Mouse (Mus musculus): Measurements from ENCODE around the gene Fubp1. TPM values are rescaled to one million over a fixed set of nuclear protein-coding genes. Genes with fewer than 3 reads are reported as not detected.
"Not testable (repeated sequence)": the region's sequence is repeated elsewhere in the genome, so short reads cannot be mapped to it uniquely, and the experiment has no call there.

Gene Fubp1
- polyA plus RNA-seq, 1 experiment from 2014 or later, result 143 TPM

DNA sequence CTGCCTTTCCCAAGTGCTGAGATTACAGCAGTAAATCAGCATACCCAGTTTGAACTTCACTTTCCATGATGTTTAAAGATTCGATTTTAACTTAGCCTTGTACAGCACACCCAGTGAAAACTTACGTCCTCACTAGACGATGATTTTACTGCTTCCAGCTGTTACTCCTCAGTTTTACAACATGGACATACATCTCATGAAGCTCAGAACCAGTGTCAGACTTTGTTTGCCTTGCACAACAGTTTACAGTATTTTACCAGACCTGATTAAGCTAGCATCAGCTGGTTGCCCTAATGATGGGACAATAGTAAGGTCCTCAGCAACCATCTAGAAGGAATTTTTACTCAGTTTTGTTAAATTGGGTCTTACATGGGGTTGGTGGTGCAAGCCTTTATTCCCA is 30.9 kb downstream of the Fubp1 start:
- peaks cover 33% of the 10 kb centered on the region for H3K36me3 ChIP-seq
- H3K4me2 ChIP-seq, result no peak overlapping the region
- no peaks in the 10 kb centered on the region for H3K4me1 ChIP-seq
- H3K9ac ChIP-seq, result no peak overlapping the region
- H3K4me3 ChIP-seq, result no peak overlapping the region
- no peaks in the 10 kb centered on the region for H3K27me3 ChIP-seq (replicated peaks)
- H3K27ac ChIP-seq, result no peak overlapping the region
- 81% methylated on average over 3 of the region's 3 CpGs for WGBS (ENCODE audit: insufficient replicate concordance)
- no peak for ATAC-seq
- no peaks in the 10 kb centered on the region; the same call in 1 of the 2 replicates for H3K9me3 ChIP-seq (replicated peaks)

DNA sequence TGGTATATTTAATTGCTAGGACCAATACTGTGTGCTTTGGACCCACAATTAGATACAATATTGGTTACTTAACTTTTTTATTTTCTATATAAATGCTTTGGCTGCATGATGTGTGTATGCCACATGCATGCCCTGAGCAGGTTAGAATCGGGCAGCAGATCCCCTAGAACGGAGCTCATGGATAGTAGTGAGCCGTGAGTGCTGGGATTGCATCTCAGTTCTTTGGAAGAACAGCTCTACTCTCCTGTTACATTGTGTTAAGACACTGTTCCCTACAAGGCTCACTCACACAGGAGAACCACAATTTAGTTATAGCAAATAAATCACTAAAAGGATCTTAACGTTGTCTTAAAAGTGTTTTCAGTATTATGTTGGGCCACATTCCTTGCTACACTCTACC is 33.1 kb downstream of the Fubp1 start:
- Histone ChIP-seq H3K4me3 (no peak overlapping the region), H3K4me1 (no peaks in the 10 kb centered on the region), H3K27ac (no peak overlapping the region), H3K4me2 (no peak overlapping the region), H3K36me3 (peaks cover 18% of the 10 kb centered on the region), H3K9ac (no peak overlapping the region), H3K9me3 (replicated peaks) (no peaks in the 10 kb centered on the region; the same call in 1 of the 2 replicates), H3K27me3 (replicated peaks) (no peaks in the 10 kb centered on the region)
- no peak for ATAC-seq
- WGBS (ENCODE audit: insufficient replicate concordance), result 70% methylated on average over 4 of the region's 4 CpGs

DNA sequence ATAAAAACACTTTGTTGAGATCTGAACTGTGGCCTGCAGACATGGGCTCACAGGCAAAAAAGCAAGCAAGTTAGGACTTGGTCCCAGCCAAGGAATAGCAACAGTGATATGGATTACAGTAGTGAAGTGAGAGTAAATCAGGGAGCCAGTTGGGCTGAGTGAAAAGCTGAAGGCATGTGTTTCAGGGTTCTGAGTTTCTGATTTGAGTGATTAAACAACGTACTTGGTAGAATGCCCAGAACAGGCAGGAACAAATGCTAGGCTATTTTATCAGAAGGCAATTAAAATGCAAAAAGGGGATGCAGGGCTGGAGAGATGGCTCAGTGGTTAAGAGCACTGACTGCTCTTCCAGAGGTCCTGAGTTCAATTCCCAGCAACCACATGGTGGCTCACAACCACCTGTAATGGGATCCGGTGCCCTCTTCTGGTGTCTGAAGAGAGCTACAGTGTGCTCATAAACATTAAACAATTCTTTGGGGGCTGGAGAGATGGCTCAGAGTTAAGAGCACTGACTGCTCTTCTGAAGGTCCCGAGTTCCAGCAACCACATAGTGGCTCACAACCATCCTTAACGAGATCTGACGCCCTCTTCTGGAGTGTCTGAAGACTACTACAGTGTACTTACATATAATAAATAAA is 35.2 kb downstream of the Fubp1 start:
- Histone ChIP-seq H3K9me3 (replicated peaks) (no peaks in the 10 kb centered on the region; the same call in 1 of the 2 replicates), H3K27ac (no peak overlapping the region), H3K27me3 (replicated peaks) (no peaks in the 10 kb centered on the region), H3K4me3 (no peak overlapping the region), H3K9ac (no peak overlapping the region), H3K4me2 (no peak overlapping the region), H3K36me3 (peaks cover 3% of the 10 kb centered on the region; the same call in 1 of the 2 replicates), H3K4me1 (no peaks in the 10 kb centered on the region)
- ATAC-seq, result no peak
- WGBS (ENCODE audit: insufficient replicate concordance), result 73% methylated on average over 5 of the region's 5 CpGs

DNA sequence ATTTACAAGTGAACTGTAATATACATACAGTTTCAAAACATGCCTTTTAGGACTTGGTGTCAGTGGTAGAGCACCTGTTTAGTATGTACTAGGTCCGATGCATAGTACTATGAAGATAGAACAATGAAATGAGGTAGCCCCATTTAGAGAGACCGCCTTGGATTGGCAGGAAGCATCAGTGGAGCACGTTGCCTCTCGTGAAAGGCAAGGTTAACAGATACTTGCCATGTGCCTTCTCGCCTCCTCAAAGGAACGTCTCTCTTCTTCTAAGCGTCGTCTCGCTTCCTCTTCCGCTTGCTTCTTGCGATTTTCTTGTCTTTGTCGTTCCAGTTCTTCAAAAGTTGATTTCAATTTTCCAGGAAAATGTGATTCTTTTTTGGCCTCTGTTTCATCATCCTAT is 37.5 kb downstream of the Fubp1 start:
- H3K27ac ChIP-seq, result no peak overlapping the region
- H3K36me3 ChIP-seq, result no peaks in the 10 kb centered on the region
- WGBS (ENCODE audit: insufficient replicate concordance), result 71% methylated on average over 12 of the region's 12 CpGs
- no peak overlapping the region for H3K9ac ChIP-seq
- ATAC-seq, result no peak
- no peaks in the 10 kb centered on the region for H3K4me1 ChIP-seq
- H3K4me2 ChIP-seq, result no peak overlapping the region
- H3K27me3 ChIP-seq (replicated peaks), result no peaks in the 10 kb centered on the region
- no peak overlapping the region for H3K4me3 ChIP-seq
- H3K9me3 ChIP-seq (replicated peaks), result no peaks in the 10 kb centered on the region; the same call in 1 of the 2 replicates

DNA sequence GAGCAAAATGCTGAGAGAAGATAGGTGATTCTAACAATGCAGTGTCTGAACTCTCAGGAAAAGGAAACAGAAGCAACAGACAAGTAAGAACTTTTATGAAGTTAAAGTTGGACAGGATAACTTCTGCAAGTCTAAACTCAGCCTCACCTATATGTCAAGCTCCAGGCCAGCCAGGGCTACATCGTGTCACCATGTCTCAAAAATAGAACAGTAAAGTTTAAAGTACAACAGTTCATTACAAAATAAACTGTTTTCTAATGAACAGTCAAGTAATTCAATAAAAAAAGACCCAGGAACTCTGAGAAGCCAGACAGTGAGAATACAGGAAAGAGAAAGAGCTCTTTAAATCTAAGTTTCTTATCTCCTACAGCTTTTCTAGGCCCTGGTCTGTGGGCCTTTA is 40.3 kb downstream of the Fubp1 start:
- Histone ChIP-seq H3K9ac (no peak overlapping the region), H3K27ac (no peak overlapping the region), H3K4me1 (no peaks in the 10 kb centered on the region), H3K27me3 (replicated peaks) (no peaks in the 10 kb centered on the region), H3K4me3 (no peak overlapping the region), H3K4me2 (no peak overlapping the region), H3K9me3 (replicated peaks) (no peaks in the 10 kb centered on the region; the same call in 1 of the 2 replicates), H3K36me3 (no peaks in the 10 kb centered on the region)
- ATAC-seq, result no peak
- WGBS (ENCODE audit: insufficient replicate concordance), result 73% methylated on average over 1 of the region's 1 CpGs

DNA sequence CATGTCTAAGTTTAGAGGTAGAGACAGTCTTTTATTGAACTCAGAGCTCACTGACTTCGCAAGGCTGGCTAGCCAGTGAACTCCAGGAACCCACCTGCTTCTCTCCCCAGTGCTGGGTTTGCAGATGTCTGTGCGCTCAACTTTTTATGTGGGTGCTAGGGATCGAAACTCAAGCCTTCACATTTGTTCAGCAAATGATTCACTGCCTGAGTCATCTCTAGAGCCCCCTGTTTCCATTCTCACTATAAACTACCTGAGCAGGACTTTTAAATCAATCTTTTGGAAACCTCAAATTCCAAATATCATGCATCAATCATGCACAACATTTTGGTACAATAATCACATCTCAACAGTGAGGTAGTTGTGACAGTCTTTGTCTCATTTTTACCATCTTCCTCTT is 47.3 kb downstream of the Fubp1 start:
- H3K9ac ChIP-seq, result no peak overlapping the region
- peaks cover 21% of the 10 kb centered on the region for H3K27me3 ChIP-seq (replicated peaks)
- WGBS (ENCODE audit: insufficient replicate concordance), result 74% methylated on average over 3 of the region's 3 CpGs
- no peak for ATAC-seq
- no peaks in the 10 kb centered on the region for H3K9me3 ChIP-seq (replicated peaks)
- no peak overlapping the region for H3K27ac ChIP-seq
- no peak overlapping the region for H3K4me3 ChIP-seq
- peaks cover 13% of the 10 kb centered on the region for H3K4me1 ChIP-seq
- H3K36me3 ChIP-seq, result no peaks in the 10 kb centered on the region
- no peak overlapping the region for H3K4me2 ChIP-seq

DNA sequence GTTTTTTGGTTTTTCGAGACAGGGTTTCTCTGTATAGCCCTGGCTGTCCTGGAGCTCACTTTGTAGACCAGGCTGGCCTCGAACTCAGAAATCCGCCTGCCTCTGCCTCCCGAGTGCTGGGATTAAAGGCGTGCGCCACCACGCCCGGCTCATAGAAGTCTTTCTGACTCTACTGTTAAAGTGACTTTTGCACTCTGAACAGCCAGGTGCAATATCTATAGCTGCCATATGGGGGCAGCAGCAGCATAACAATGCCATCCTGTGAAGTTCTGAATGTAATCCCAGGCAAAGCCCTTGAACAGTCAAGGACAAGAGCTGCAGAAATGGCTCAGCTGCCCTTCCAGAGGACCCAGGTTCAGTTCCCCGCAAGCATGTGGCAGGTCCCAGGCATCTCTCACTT is 49.2 kb downstream of the Fubp1 start:
- 12% methylated on average over 8 of the region's 9 CpGs for WGBS (ENCODE audit: insufficient replicate concordance)
- not testable (repeated sequence) for H3K4me3 ChIP-seq; H3K9ac ChIP-seq; H3K27ac ChIP-seq; H3K36me3 ChIP-seq; H3K9me3 ChIP-seq (replicated peaks); H3K4me2 ChIP-seq
- peak; percentile 57 for ATAC-seq
- H3K27me3 ChIP-seq (replicated peaks), result peaks cover 40% of the 10 kb centered on the region
- peaks cover 14% of the 10 kb centered on the region for H3K4me1 ChIP-seq

DNA sequence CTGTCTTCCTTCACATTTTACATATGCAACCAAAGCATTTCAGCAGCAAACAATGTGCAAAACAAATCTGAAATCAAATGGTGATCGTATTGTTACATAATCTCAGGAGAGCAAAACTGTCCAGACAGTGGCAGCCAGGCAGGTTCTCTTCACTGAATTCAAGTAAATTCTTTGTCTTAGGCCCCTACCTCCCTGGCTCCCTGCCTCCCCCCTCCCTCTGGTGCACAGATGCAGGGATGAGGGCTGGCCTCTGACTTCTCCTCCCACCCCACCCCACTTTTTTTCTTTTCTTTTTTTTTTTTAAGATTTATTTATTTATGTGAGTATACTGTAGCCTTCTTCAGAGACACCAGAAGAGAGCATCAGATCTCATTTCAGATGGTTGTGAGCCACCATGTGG is 50.1 kb downstream of the Fubp1 start:
- H3K9me3 ChIP-seq (replicated peaks), result no peaks in the 10 kb centered on the region
- no peak overlapping the region for H3K4me3 ChIP-seq
- H3K27me3 ChIP-seq (replicated peaks), result peaks cover 49% of the 10 kb centered on the region
- no peak for ATAC-seq
- no peaks in the 10 kb centered on the region for H3K36me3 ChIP-seq
- no peak overlapping the region for H3K27ac ChIP-seq
- H3K4me2 ChIP-seq, result no peak overlapping the region
- no peak overlapping the region for H3K9ac ChIP-seq
- peaks cover 24% of the 10 kb centered on the region for H3K4me1 ChIP-seq
- 79% methylated on average over 1 of the region's 1 CpGs for WGBS (ENCODE audit: insufficient replicate concordance)

DNA sequence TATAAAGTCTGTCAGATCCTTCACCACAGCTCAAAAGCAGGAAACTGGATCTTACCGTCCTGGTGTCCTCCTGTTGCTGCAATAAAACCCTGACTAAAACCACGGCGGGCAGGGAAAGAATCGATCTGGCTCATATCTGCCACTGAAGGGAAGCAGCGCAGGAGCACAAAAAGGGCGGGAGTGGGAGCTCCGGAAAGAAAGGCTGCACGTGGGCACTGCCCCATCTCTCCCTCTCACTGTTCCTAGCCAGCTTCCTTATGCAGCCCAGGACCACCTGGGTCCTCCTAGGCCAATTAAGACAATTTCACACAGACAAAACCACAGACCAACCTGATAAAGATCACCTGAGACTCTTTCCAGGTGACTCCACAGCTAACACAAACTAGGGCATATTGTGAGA is 51.2 kb downstream of the Fubp1 start:
- WGBS (ENCODE audit: insufficient replicate concordance), result 26% methylated on average over 8 of the region's 8 CpGs
- Histone ChIP-seq H3K4me3 (no peak overlapping the region), H3K4me1 (peaks cover 33% of the 10 kb centered on the region), H3K27me3 (replicated peaks) (peaks cover 60% of the 10 kb centered on the region), H3K36me3 (no peaks in the 10 kb centered on the region), H3K9ac (no peak overlapping the region), H3K4me2 (peak overlapping the region; percentile 39), H3K9me3 (replicated peaks) (no peaks in the 10 kb centered on the region), H3K27ac (no peak overlapping the region)
- no peak for ATAC-seq

DNA sequence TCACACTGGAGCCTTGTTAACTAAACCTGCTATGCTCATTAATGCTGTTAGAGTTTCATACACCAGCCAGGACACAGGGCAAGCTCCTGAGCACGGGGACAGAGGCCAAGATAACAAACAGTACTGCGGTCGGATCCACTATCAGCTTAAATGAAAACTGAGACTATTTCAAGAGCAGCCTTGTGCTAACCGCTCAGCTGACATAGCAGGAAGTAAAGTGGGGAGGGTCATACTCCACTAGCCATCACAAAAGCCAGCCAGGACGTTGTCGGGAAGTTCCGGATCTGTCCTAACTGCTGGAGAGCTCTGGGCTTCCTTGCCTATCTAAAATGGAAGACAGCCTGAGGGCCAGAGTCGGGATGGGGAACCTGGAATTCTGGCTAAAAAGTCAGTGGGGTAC is 51.7 kb downstream of the Fubp1 start:
- 11% methylated on average over 8 of the region's 8 CpGs for WGBS (ENCODE audit: insufficient replicate concordance)
- Histone ChIP-seq H3K27ac (no peak overlapping the region), H3K4me1 (peaks cover 33% of the 10 kb centered on the region), H3K36me3 (no peaks in the 10 kb centered on the region), H3K27me3 (replicated peaks) (peaks cover 65% of the 10 kb centered on the region), H3K4me2 (peak overlapping the region; percentile 39), H3K9me3 (replicated peaks) (no peaks in the 10 kb centered on the region), H3K4me3 (no peak overlapping the region), H3K9ac (no peak overlapping the region)
- no peak for ATAC-seq

DNA sequence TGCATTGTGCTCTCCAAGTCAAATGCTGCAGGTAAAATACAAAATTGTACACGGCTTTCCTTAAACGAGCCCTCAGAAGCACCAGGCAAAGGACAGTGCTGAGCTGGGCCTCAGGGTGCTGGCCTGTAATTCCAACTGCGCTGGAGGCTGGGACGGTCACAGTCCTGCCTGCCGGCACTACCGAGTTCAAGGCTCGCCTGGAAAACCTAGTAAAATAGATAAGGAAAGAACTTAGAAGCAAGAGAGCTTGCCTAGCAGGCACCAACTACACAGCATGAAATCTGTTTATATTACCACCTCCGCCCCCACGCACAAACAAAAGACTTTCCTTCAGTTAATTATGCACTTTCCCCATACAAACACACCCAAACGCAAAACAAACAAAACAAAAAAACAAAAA is 54.2 kb downstream of the Fubp1 start:
- no peak overlapping the region for H3K4me2 ChIP-seq
- 52% methylated on average over 10 of the region's 10 CpGs for WGBS (ENCODE audit: insufficient replicate concordance)
- no peaks in the 10 kb centered on the region for H3K9me3 ChIP-seq (replicated peaks)
- H3K4me1 ChIP-seq, result peaks cover 33% of the 10 kb centered on the region
- H3K4me3 ChIP-seq, result no peak overlapping the region
- H3K9ac ChIP-seq, result no peak overlapping the region
- peaks cover 86% of the 10 kb centered on the region for H3K27me3 ChIP-seq (replicated peaks)
- H3K27ac ChIP-seq, result no peak overlapping the region
- H3K36me3 ChIP-seq, result no peaks in the 10 kb centered on the region
- no peak for ATAC-seq

DNA sequence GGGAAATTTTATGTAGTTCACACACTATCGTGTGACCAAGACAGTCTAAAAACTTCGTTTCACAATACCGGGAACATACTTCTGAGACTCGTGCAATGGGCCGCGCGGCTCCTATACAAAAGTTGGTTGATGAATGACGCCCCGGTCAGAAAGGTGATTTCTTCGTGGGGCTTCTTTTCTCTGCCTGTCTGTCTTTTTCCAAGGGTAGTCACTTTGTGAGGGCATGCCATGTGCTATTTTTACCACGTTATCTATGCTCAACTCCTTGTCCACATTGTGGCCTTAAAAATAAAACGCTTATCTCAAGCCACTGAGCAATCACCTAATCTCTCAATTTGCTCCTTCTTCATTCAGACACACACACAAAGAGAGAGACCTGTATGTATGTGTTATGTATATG is 54.6 kb downstream of the Fubp1 start:
- H3K36me3 ChIP-seq, result no peaks in the 10 kb centered on the region
- WGBS (ENCODE audit: insufficient replicate concordance), result 33% methylated on average over 12 of the region's 12 CpGs
- no peak overlapping the region for H3K27ac ChIP-seq
- H3K9ac ChIP-seq, result no peak overlapping the region
- peak overlapping the region; percentile 58 for H3K4me3 ChIP-seq
- H3K4me2 ChIP-seq, result peak overlapping the region; percentile 84
- H3K27me3 ChIP-seq (replicated peaks), result peaks cover 86% of the 10 kb centered on the region
- no peaks in the 10 kb centered on the region for H3K9me3 ChIP-seq (replicated peaks)
- H3K4me1 ChIP-seq, result peaks cover 33% of the 10 kb centered on the region
- ATAC-seq, result peak; percentile 36; the same call in 1 of the 2 replicates
